Mouse (Mus musculus): ENCODE data around the gene Abcd4. TPM values are rescaled to one million over a fixed set of nuclear protein-coding genes. Genes with fewer than 3 reads are reported as not detected.

Gene Abcd4
- polyA plus RNA-seq, 1 experiment from 2014 or later = 3.9 TPM

DNA sequence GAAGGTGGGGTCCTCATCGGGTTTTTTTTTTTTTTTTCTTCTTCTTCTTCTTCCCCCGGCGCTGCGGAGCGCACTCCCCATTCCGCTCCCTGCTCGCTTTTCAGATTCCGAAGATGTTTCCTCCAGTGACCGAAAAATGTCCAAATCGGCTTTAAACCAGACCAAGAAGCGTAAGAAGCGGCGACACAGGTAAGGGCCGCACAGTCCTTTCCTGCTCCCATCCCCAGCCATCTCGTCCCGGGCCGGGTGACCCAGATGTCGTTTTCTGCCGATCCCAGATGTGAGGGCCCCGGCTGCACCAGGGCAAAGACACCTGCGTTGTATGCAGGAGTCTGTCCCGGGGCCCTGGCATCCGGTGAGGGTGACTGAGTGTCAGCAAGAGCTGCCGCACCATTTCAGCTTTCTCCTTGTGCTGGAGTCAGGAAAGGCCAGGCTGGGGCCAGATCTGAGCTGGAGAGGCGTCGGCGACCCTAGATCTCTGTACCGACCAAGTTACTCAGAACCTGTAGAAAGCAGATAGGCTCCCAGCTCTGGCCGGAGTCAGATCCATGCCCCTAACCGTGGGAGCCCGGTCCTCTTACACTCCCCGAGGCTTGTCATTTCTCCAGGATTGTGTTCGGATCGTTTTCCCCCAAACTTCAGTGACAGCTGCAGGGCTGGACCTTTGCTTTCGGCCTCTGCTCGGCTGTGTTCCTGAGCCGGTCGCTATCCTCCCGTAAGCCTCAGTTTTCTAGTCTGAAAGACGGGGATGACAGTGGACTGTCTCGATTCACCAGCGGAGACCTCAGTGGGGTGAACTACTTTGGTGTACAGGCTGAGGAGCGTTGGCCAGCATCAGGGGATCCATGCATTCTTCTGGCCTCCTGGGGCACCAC, 45.5 kb downstream of the Abcd4 start:
- Histone ChIP-seq H3K27me3 (peaks cover 98% of the 10 kb centered on the region), H3K4me2 (no peak overlapping the region), H3K4me3 (replicated peaks) (no peak overlapping the region), H3K4me1 (replicated peaks) (no peaks in the 10 kb centered on the region), H3K9ac (no peak overlapping the region), H3K36me3 (replicated peaks) (no peaks in the 10 kb centered on the region), H3K9me3 (replicated peaks) (no peaks in the 10 kb centered on the region), H3K27ac (replicated peaks) (no peak overlapping the region)
- WGBS (ENCODE audit: insufficient replicate concordance) = 2% methylated on average over 43 of the region's 43 CpGs
- ATAC-seq (ENCODE audit: insufficient read depth) = no peak

DNA sequence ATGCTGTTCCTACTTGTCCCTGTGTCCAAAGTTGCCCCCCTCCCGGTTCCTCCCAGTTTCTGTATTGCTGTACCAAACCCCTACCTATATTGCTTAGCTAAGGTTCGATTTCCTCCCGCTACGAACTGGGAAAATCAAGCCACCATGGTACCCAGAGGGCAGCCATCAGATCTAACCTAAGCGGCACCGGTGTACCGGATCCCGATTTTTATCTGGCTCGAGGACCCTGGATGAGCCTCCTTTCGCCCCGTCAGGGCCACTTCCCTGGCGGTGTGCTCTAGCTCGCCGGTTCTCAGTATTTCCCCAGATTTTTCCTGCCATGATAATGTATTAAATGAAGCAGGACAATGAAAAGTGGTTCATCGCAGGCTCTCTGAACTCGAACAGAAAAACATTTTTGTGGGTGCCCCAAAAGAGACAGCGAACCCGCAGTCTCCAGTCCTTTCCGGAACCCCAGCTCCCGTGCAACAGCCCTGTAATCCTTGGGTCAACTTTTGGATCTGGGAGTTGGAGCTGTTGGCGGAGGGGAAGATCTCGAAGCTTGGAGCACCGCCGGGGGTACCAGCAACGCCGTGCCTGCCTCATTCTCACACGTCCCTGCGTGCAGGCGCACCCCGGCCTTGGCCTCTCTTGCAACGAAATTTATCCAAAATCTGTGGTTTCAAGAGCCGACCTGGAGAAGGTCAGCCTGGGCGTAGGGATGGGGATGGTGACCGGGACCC, 46.4 kb downstream of the Abcd4 start:
- H3K36me3 ChIP-seq (replicated peaks) = no peaks in the 10 kb centered on the region
- H3K27ac ChIP-seq (replicated peaks) = no peak overlapping the region
- H3K4me2 ChIP-seq = no peak overlapping the region
- WGBS (ENCODE audit: insufficient replicate concordance) = 2% methylated on average over 34 of the region's 34 CpGs
- no peak overlapping the region for H3K9ac ChIP-seq
- H3K9me3 ChIP-seq (replicated peaks) = no peaks in the 10 kb centered on the region
- H3K4me1 ChIP-seq (replicated peaks) = no peaks in the 10 kb centered on the region
- no peak for ATAC-seq (ENCODE audit: insufficient read depth)
- no peak overlapping the region for H3K4me3 ChIP-seq (replicated peaks)
- peaks cover 94% of the 10 kb centered on the region for H3K27me3 ChIP-seq

DNA sequence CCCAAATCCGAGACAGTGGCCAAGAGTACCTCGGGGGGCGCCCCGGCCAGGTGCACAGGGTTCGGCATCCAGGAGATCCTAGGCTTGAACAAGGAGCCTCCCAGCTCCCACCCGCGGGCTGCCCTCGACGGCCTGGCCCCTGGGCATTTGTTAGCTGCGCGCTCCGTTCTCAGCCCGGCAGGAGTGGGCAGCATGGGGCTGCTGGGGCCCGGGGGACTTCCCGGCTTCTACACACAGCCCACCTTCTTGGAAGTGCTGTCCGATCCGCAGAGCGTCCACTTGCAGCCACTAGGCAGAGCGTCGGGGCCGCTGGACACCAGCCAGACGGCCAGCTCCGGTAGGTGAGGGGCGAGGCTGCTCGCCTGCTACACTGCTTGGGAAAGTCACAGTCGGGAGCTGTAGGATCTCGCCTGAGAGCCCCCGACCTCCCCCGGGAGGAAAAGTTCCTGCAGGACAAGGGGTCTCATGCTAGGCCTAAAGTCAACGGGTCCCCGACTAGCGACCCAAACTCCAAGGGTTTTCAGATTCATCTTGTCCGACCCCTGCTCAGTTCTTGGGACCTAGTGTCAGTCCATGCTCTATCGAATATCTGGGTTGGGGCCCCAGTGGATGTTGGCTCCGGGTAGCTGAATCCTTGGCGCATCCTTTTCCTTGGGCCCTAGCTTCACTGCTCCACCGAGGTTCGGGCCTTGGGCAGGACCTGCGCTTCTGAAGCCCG, 47.1 kb downstream of the Abcd4 start:
- no peaks in the 10 kb centered on the region for H3K4me1 ChIP-seq (replicated peaks)
- peaks cover 87% of the 10 kb centered on the region for H3K27me3 ChIP-seq
- no peaks in the 10 kb centered on the region for H3K9me3 ChIP-seq (replicated peaks)
- H3K9ac ChIP-seq = no peak overlapping the region
- ATAC-seq (ENCODE audit: insufficient read depth) = no peak
- no peak overlapping the region for H3K4me2 ChIP-seq
- H3K27ac ChIP-seq (replicated peaks) = no peak overlapping the region
- WGBS (ENCODE audit: insufficient replicate concordance) = 3% methylated on average over 38 of the region's 40 CpGs
- H3K4me3 ChIP-seq (replicated peaks) = no peak overlapping the region
- no peaks in the 10 kb centered on the region for H3K36me3 ChIP-seq (replicated peaks)

DNA sequence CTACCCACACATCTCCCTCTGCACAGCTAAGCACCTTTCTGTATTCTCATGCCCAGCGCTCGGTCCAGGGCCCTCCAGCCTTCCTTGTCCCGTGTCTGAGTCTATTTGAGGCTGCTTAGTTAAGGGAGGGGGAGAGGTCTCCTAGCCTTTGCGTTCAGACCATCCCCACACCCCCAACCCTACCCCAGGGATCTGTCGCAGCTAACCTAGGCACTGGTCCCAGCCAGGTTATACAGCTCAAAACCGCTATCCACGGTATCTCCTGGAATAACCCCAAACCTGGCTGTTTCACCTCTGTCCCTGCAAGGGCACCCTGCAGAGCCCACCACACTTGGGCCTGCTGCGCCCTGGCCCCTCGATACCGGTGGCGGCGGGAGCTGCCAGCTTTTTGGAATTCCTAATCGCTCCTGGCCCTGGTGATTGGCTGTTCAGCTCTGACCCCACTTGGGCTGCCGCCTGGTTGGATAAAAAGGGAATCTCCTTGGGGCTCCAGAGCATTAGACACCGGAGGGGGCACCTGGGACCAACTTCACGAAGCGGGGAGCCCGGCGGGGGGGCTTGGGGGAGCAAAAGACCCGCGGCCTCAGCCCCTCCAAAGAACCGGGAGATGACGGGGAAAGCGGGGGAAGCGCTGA, 47.8 kb downstream of the Abcd4 start, which contains the start of gene Vsx2:
Vsx2 (plus strand) TSS at position 427 of the 635 bp plus-strand sequence.
- no peak within 1 kb of the TSS for H3K9ac ChIP-seq
- 4% methylated on average over 25 of the region's 25 CpGs for WGBS (ENCODE audit: insufficient replicate concordance)
- no peak within 1 kb of the TSS for H3K27ac ChIP-seq (replicated peaks)
- no peak within 1 kb of the TSS for H3K4me2 ChIP-seq
- H3K4me1 ChIP-seq (replicated peaks) = no peaks in the 10 kb centered on the region
- H3K36me3 ChIP-seq (replicated peaks) = no peaks in the 10 kb centered on the region
- H3K27me3 ChIP-seq = peaks cover 85% of the 10 kb centered on the region
- H3K4me3 ChIP-seq (replicated peaks) = no peak within 1 kb of the TSS
- no peaks in the 10 kb centered on the region for H3K9me3 ChIP-seq (replicated peaks)
- ATAC-seq (ENCODE audit: insufficient read depth) = no peak

DNA sequence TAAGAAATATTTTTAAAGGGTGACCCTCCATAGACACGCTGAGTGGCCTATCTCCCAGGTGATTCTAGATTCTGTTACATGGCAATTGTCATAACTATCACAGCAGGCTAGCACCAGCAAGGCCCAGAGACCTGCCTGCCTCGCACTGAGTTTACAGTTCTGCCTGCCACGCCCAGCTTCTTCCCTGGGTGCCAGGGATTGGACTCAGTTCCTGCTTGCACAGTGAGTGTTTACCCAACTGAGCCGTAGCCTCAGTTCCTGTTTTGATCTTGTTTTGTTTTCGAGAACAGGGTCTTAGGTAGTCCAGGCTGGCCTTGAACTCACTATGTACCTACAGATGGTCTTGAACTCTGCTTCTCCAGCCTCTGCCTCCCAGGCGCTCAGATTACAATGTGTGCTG, 49.6 kb downstream of the Abcd4 start:
- WGBS (ENCODE audit: insufficient replicate concordance) = 48% methylated on average over 6 of the region's 6 CpGs
- H3K36me3 ChIP-seq (replicated peaks) = no peaks in the 10 kb centered on the region

DNA sequence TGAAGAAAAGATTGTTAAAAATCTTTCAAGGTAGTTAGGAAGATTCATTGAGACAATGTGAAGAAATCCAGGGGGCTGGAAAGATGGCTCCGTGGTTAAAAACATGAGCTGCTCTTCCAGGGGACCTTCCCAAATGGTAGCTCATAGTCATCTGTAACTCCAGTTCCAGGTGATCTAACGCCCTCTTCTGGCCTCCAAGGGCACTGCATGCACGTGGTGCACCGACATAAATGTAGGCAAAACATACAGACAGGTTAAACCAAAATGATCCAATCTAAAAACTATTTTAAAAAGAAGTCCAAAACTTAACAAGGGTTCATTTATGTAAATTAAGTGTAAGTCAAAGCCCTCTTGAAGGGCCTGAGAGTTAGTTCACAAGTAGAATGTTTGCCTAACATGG, 54.7 kb downstream of the Abcd4 start:
- Histone ChIP-seq H3K27ac (replicated peaks) (no peak overlapping the region), H3K4me3 (replicated peaks) (no peak overlapping the region), H3K9me3 (replicated peaks) (no peaks in the 10 kb centered on the region), H3K36me3 (replicated peaks) (no peaks in the 10 kb centered on the region), H3K9ac (no peak overlapping the region), H3K27me3 (peaks cover 32% of the 10 kb centered on the region), H3K4me2 (no peak overlapping the region), H3K4me1 (replicated peaks) (no peaks in the 10 kb centered on the region)
- 32% methylated on average over 4 of the region's 4 CpGs for WGBS (ENCODE audit: insufficient replicate concordance)
- no peak for ATAC-seq (ENCODE audit: insufficient read depth)

More for the DNA sequence above, 49.6 kb downstream of the Abcd4 start:
- Histone ChIP-seq H3K4me3 (replicated peaks) (no peak overlapping the region), H3K4me2 (no peak overlapping the region), H3K9ac (no peak overlapping the region), H3K9me3 (replicated peaks) (no peaks in the 10 kb centered on the region), H3K4me1 (replicated peaks) (no peaks in the 10 kb centered on the region), H3K27ac (replicated peaks) (no peak overlapping the region), H3K27me3 (peaks cover 79% of the 10 kb centered on the region)
- ATAC-seq (ENCODE audit: insufficient read depth) = no peak

DNA sequence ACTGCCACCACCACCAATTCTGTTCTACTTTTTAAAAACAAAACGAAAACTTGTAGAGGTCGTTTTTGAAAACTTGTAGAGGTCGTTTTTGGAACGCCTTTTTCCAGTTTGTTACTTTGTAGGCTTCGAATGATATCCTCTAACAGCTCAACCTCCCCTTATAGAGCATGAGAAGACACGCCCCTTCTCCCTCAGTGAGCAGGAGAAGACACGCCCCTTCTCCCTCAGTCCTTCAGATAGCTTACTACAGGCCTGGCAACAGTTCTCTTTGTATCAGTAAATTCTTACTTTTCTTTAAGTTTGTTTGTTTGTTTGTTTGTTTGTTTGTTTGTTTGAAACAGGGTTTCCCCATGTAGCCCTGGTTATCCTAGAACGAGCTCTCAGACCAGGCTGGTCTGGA, 62.0 kb downstream of the Abcd4 start:
- H3K4me3 ChIP-seq (replicated peaks) = no peak overlapping the region
- H3K9ac ChIP-seq = no peak overlapping the region
- no peaks in the 10 kb centered on the region for H3K36me3 ChIP-seq (replicated peaks)
- no peaks in the 10 kb centered on the region for H3K4me1 ChIP-seq (replicated peaks)
- no peak overlapping the region for H3K4me2 ChIP-seq
- WGBS (ENCODE audit: insufficient replicate concordance) = 40% methylated on average over 8 of the region's 8 CpGs
- peaks cover 9% of the 10 kb centered on the region; the same call in 1 of the 2 replicates for H3K27me3 ChIP-seq
- H3K27ac ChIP-seq (replicated peaks) = no peak overlapping the region
- H3K9me3 ChIP-seq (replicated peaks) = no peaks in the 10 kb centered on the region
- ATAC-seq (ENCODE audit: insufficient read depth) = no peak

Other genes starting within 250 kb of the Abcd4 start
- gene Entpd5, start 208.4 kb downstream of the Abcd4 start, polyA plus RNA-seq (2015; fragmentation: Nextera tagmentation; extraction: Ambion mirVana) = 13.7 and 14.6 TPM in 2 replicates
- gene Bbof1, start 208.3 kb downstream of the Abcd4 start, polyA plus RNA-seq (2015; fragmentation: Nextera tagmentation; extraction: Ambion mirVana) = 0.21 and 0.26 TPM in 2 replicates
- 12.2 and 12.6 TPM in 2 replicates for gene Rnf113a2, start 200.2 kb downstream of the Abcd4 start, polyA plus RNA-seq (2015; fragmentation: Nextera tagmentation; extraction: Ambion mirVana)
- 33.7 and 38.1 TPM in 2 replicates for gene Aldh6a1, start 166.4 kb downstream of the Abcd4 start, polyA plus RNA-seq (2015; fragmentation: Nextera tagmentation; extraction: Ambion mirVana)
- 11.9 and 13.3 TPM in 2 replicates for gene Lin52, start 166.0 kb downstream of the Abcd4 start, polyA plus RNA-seq (2015; fragmentation: Nextera tagmentation; extraction: Ambion mirVana)
- gene Vsx2, start 47.7 kb downstream of the Abcd4 start, polyA plus RNA-seq (2015; fragmentation: Nextera tagmentation; extraction: Ambion mirVana) = not detected in 2 replicates
- gene Vrtn, start 23.6 kb upstream of the Abcd4 start, polyA plus RNA-seq (2015; fragmentation: Nextera tagmentation; extraction: Ambion mirVana) = not detected in 2 replicates
- 0.06 and 0.10 TPM in 2 replicates for gene Syndig1l, start 81.4 kb upstream of the Abcd4 start, polyA plus RNA-seq (2015; fragmentation: Nextera tagmentation; extraction: Ambion mirVana)
- 26.0 TPM in 2 replicates for gene Npc2, start 155.7 kb upstream of the Abcd4 start, polyA plus RNA-seq (2015; fragmentation: Nextera tagmentation; extraction: Ambion mirVana)
- gene Isca2, start 155.8 kb upstream of the Abcd4 start, polyA plus RNA-seq (2015; fragmentation: Nextera tagmentation; extraction: Ambion mirVana) = 99.5 and 100.0 TPM in 2 replicates